Mouse (Mus musculus): Measurements from ENCODE around the gene Gm11555. TPM values are rescaled to one million over a fixed set of nuclear protein-coding genes. Genes with fewer than 3 reads are reported as not detected.
"Not testable (repeated sequence)": the region's sequence is repeated elsewhere in the genome, so short reads cannot be mapped to it uniquely, and the experiment has no call there.

The Gm11555 gene
- polyA plus RNA-seq (2014; fragmentation: Nextera tagmentation; extraction: Ambion mirVana) = not detected in 2 replicates

DNA sequence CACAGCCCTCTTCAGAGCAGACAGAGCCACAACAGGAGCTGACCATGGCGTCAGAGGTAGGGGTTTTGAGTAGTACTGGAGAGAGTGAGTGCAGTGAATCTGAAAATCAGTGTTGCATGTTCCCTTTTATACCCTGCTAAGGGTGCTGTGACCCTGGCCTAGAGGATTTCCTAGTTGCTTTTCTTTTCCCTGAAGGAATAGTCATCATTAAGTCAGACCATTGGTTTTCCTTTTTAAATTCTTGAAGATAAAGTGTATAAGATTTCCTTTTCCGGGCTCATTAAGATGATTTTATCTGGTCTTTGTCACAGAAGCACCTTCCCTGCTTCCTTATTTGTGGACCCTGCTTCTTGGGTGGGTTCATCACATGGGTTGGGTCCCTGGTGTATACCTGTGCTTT lies at the start of gene Gm11555:
Gm11555 (minus strand) TSS at position 101 of the 400 bp plus-strand sequence.
- Histone ChIP-seq H3K36me3 (ENCODE audit: control insufficient read depth, insufficient read depth, low read length) (no peaks in the 10 kb centered on the region), H3K27ac (ENCODE audit: low read depth) (no peak within 1 kb of the TSS), H3K4me2 (ENCODE audit: low read length) (no peak within 1 kb of the TSS), H3K9me3 (ENCODE audit: control insufficient read depth, low read length) (no peaks in the 10 kb centered on the region), H3K4me3 (ENCODE audit: low read depth, low read length) (no peak within 1 kb of the TSS), H3K4me1 (replicated peaks; ENCODE audit: control insufficient read depth, insufficient read depth, low read length) (no peaks in the 10 kb centered on the region), H3K9ac (ENCODE audit: low read length) (no peak within 1 kb of the TSS), H3K27me3 (replicated peaks; ENCODE audit: control insufficient read depth, insufficient read depth, low read length) (no peaks in the 10 kb centered on the region)
- ATAC-seq (replicated peaks; ENCODE audit: low FRiP score, low TSS enrichment, low read depth) (no peak), DNase-seq (ENCODE audit: low spot score) (no peak)
- 84% methylated on average over 2 of the region's 2 CpGs for WGBS

DNA sequence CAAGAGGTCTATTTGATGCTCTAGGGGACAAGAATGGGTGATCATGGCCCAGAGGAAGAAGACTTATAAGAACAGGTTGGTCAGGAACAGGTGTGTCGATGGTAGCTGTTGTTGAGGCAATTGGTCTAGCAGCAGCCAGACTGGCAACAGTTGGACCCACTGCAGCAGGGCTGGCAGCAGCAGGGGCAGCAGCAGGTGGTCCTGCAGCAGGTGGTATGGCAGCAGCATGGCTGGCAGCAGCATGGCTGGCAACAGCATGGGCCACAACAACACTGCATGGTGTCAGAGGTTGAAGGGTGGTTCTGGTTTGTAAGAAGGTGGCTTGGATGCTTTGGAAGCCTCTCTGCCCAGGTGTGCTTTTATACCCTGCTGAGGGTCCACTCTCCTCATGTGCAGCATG lies 40.4 kb upstream of the Gm11555 start, which contains the start of gene Gm14190:
Gm14190 (minus strand) TSS at position 278 of the 400 bp plus-strand sequence.
- H3K27ac ChIP-seq (ENCODE audit: low read depth) = no peak within 1 kb of the TSS
- no peak within 1 kb of the TSS for H3K4me3 ChIP-seq (ENCODE audit: low read depth, low read length)
- DNase-seq (ENCODE audit: low spot score) = no peak
- H3K9me3 ChIP-seq (ENCODE audit: control insufficient read depth, low read length) = no peaks in the 10 kb centered on the region
- no peak within 1 kb of the TSS for H3K9ac ChIP-seq (ENCODE audit: low read length)
- H3K4me2 ChIP-seq (ENCODE audit: low read length) = no peak within 1 kb of the TSS
- no peak for ATAC-seq (replicated peaks; ENCODE audit: low FRiP score, low TSS enrichment, low read depth)
- no peaks in the 10 kb centered on the region for H3K27me3 ChIP-seq (replicated peaks; ENCODE audit: control insufficient read depth, insufficient read depth, low read length)
- no peaks in the 10 kb centered on the region for H3K4me1 ChIP-seq (replicated peaks; ENCODE audit: control insufficient read depth, insufficient read depth, low read length)
- no peaks in the 10 kb centered on the region for H3K36me3 ChIP-seq (ENCODE audit: control insufficient read depth, insufficient read depth, low read length)
- 88% methylated on average over 1 of the region's 1 CpGs for WGBS

DNA sequence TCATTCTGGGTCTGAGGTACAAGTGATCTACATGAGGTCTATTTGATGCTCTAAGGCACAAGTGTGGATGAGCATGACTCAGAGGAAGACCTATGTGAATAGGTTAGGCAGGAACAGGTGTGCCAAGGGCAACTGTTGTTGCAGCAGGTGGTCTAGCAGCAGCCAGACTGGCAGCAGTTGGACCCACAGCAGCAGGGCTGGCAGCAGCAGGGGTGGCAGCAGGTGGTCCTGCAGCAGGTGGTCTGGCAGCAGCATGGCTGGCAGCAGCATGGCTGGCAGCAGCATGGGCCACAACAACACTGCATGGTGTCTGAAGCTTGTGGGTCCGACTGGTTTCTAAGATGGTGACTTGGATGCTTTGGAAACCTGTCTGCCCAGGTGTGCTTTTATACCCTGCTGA lies 35.2 kb upstream of the Gm11555 start:
- H3K4me2 ChIP-seq (ENCODE audit: low read length); H3K36me3 ChIP-seq (ENCODE audit: control insufficient read depth, insufficient read depth, low read length); DNase-seq (ENCODE audit: low spot score); H3K27me3 ChIP-seq (replicated peaks; ENCODE audit: control insufficient read depth, insufficient read depth, low read length); H3K9me3 ChIP-seq (ENCODE audit: control insufficient read depth, low read length); H3K4me3 ChIP-seq (ENCODE audit: low read depth, low read length); H3K4me1 ChIP-seq (replicated peaks; ENCODE audit: control insufficient read depth, insufficient read depth, low read length); H3K27ac ChIP-seq (ENCODE audit: low read depth); H3K9ac ChIP-seq (ENCODE audit: low read length); ATAC-seq (replicated peaks; ENCODE audit: low FRiP score, low TSS enrichment, low read depth): not testable (repeated sequence)
- WGBS = 69% methylated on average over 1 of the region's 1 CpGs

DNA sequence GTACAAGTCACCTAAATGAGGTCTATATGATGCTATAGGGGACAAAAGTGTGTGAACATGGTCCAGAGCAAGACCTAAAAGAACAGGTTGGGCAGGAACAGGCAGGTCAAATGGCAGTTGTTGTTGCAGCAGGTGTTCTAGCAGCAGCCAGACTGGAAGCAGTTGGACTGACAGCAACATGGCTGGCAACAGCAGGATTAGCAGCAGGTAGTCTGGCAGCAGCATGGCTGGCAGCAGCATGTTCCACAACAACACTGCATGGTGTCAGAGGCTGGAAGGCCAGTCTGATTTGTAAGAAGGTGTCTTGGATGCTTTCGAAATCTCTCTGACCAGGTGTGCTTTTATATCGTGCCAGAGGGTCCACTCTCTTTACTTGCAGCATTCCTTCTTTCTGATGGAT lies 33.4 kb upstream of the Gm11555 start:
- no peak overlapping the region for H3K9ac ChIP-seq (ENCODE audit: low read length)
- no peaks in the 10 kb centered on the region for H3K4me1 ChIP-seq (replicated peaks; ENCODE audit: control insufficient read depth, insufficient read depth, low read length)
- H3K9me3 ChIP-seq (ENCODE audit: control insufficient read depth, low read length) = no peaks in the 10 kb centered on the region
- H3K4me3 ChIP-seq (ENCODE audit: low read depth, low read length) = no peak overlapping the region
- ATAC-seq (replicated peaks; ENCODE audit: low FRiP score, low TSS enrichment, low read depth) (no peak), DNase-seq (ENCODE audit: low spot score) (no peak)
- H3K27ac ChIP-seq (ENCODE audit: low read depth) = no peak overlapping the region
- H3K27me3 ChIP-seq (replicated peaks; ENCODE audit: control insufficient read depth, insufficient read depth, low read length) = no peaks in the 10 kb centered on the region
- H3K36me3 ChIP-seq (ENCODE audit: control insufficient read depth, insufficient read depth, low read length) = no peaks in the 10 kb centered on the region
- 86% methylated on average over 2 of the region's 2 CpGs for WGBS
- H3K4me2 ChIP-seq (ENCODE audit: low read length) = no peak overlapping the region

DNA sequence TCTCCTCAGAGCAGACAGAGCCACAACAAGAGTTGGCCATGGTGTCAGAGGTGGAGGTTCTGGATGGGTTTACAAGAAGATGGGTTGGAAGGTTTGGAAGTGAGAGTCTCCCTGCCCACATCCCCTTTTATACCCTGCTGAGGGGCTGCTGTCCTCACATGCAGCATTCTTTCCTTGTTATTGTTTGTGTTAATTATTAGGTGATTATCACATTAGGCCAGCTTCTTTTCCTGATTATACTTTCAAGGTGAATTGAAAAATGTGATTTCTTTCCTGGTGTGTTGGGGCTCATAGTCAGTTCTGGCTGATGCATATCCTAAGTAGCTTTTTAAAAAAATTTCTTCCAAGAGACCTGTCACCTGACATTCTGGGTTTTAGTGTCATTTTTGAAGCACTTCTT lies 15.8 kb upstream of the Gm11555 start, which contains the start of gene Krtap4-6:
Krtap4-6 (minus strand) TSS at position 101 of the 400 bp plus-strand sequence.
- DNase-seq (ENCODE audit: low spot score) = no peak
- Histone ChIP-seq H3K27ac (ENCODE audit: low read depth) (no peak within 1 kb of the TSS), H3K9ac (ENCODE audit: low read length) (no peak within 1 kb of the TSS), H3K4me1 (replicated peaks; ENCODE audit: control insufficient read depth, insufficient read depth, low read length) (no peaks in the 10 kb centered on the region), H3K36me3 (ENCODE audit: control insufficient read depth, insufficient read depth, low read length) (no peaks in the 10 kb centered on the region), H3K4me2 (ENCODE audit: low read length) (no peak within 1 kb of the TSS), H3K27me3 (replicated peaks; ENCODE audit: control insufficient read depth, insufficient read depth, low read length) (no peaks in the 10 kb centered on the region), H3K9me3 (ENCODE audit: control insufficient read depth, low read length) (no peaks in the 10 kb centered on the region), H3K4me3 (ENCODE audit: low read depth, low read length) (no peak within 1 kb of the TSS)
- ATAC-seq (replicated peaks; ENCODE audit: low FRiP score, low TSS enrichment, low read depth) = no peak

DNA sequence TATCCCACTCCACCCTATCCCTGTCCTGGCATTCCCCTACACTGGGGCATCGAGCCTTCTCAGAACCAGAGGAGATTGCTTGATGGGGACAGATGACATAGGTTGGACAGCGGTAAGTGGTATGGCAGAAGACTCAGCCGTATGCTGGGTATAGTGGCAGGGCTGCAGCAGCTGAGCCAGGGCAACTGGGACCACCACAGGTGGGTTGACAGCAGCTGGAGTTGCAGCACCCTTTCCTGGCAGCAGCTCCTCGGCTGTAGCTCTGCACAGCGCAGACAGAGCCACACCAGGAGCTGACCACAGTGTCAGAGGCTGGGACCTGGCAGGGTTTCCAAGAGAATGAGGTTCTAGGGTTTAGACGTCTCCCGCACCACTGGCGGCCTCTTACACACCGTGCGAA lies 12.8 kb upstream of the Gm11555 start:
- Histone ChIP-seq H3K4me3 (ENCODE audit: low read depth, low read length) (no peak overlapping the region), H3K9me3 (ENCODE audit: control insufficient read depth, low read length) (no peaks in the 10 kb centered on the region), H3K36me3 (ENCODE audit: control insufficient read depth, insufficient read depth, low read length) (no peaks in the 10 kb centered on the region), H3K4me2 (ENCODE audit: low read length) (no peak overlapping the region), H3K27ac (ENCODE audit: low read depth) (no peak overlapping the region), H3K4me1 (replicated peaks; ENCODE audit: control insufficient read depth, insufficient read depth, low read length) (no peaks in the 10 kb centered on the region), H3K9ac (ENCODE audit: low read length) (no peak overlapping the region), H3K27me3 (replicated peaks; ENCODE audit: control insufficient read depth, insufficient read depth, low read length) (no peaks in the 10 kb centered on the region)
- no peak for DNase-seq (ENCODE audit: low spot score)
- WGBS = 85% methylated on average over 10 of the region's 10 CpGs
- ATAC-seq (replicated peaks; ENCODE audit: low FRiP score, low TSS enrichment, low read depth) = no peak

DNA sequence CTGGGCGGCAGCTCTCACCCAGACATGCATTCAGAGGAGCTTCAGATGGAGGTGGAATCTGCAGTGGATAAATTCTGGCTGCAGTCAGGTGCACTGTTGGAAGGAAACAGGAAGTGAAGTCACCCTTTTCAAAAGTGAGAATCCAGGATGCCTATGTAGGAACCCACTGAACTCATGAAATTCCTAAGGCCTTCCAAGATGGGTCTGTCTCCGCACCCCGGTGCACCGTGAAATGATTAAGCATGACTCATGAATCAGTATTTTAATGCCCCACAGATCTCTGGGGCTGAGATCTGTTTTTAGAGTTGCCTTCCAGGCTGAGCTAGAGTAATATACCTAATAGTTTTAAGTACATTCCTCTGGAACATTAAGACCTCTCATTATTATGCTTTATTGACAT lies 9.2 kb upstream of the Gm11555 start:
- ATAC-seq (replicated peaks; ENCODE audit: low FRiP score, low TSS enrichment, low read depth) (no peak), DNase-seq (ENCODE audit: low spot score) (no peak)
- 80% methylated on average over 4 of the region's 4 CpGs for WGBS
- no peaks in the 10 kb centered on the region for H3K4me1 ChIP-seq (replicated peaks; ENCODE audit: control insufficient read depth, insufficient read depth, low read length)
- H3K9me3 ChIP-seq (ENCODE audit: control insufficient read depth, low read length) = no peaks in the 10 kb centered on the region
- H3K36me3 ChIP-seq (ENCODE audit: control insufficient read depth, insufficient read depth, low read length) = no peaks in the 10 kb centered on the region
- H3K4me3 ChIP-seq (ENCODE audit: low read depth, low read length) = no peak overlapping the region
- no peak overlapping the region for H3K27ac ChIP-seq (ENCODE audit: low read depth)
- H3K9ac ChIP-seq (ENCODE audit: low read length) = no peak overlapping the region
- H3K27me3 ChIP-seq (replicated peaks; ENCODE audit: control insufficient read depth, insufficient read depth, low read length) = no peaks in the 10 kb centered on the region
- H3K4me2 ChIP-seq (ENCODE audit: low read length) = no peak overlapping the region

DNA sequence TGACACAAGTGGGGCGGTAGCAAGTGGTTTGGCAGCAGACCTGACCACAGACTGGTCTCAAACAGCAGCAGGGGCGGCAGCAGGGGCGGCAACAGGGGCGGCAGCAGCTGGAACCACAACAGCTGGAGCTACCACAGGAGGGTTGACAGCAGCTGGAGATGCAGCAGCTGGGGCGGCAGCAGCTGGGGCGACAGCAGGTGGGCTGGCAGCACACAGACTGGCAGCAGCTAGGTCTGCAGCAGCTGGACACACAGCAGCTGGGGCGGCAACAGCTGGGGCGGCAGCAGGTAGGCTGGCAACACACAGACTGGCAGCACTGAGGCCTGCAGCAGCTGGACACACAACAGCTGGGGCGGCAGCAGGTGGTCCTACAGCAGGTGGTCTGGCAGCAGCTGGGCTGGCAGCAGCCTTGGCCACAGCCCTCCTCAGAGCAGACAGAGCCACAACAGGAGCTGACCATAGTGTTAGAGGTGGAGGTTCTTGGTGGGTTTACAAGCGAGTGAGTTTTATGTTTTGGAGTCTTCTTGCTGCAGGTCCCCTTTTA lies 8.5 kb upstream of the Gm11555 start, which contains the start of gene Gm11563:
Gm11563 (minus strand) TSS at position 494 of the 544 bp plus-strand sequence.
- not testable (repeated sequence) for H3K4me2 ChIP-seq (ENCODE audit: low read length); H3K27me3 ChIP-seq (replicated peaks; ENCODE audit: control insufficient read depth, insufficient read depth, low read length); H3K4me1 ChIP-seq (replicated peaks; ENCODE audit: control insufficient read depth, insufficient read depth, low read length); H3K36me3 ChIP-seq (ENCODE audit: control insufficient read depth, insufficient read depth, low read length); H3K9ac ChIP-seq (ENCODE audit: low read length); DNase-seq (ENCODE audit: low spot score); H3K9me3 ChIP-seq (ENCODE audit: control insufficient read depth, low read length); H3K4me3 ChIP-seq (ENCODE audit: low read depth, low read length); ATAC-seq (replicated peaks; ENCODE audit: low FRiP score, low TSS enrichment, low read depth); H3K27ac ChIP-seq (ENCODE audit: low read depth)
- 58% methylated on average over 10 of the region's 10 CpGs for WGBS

DNA sequence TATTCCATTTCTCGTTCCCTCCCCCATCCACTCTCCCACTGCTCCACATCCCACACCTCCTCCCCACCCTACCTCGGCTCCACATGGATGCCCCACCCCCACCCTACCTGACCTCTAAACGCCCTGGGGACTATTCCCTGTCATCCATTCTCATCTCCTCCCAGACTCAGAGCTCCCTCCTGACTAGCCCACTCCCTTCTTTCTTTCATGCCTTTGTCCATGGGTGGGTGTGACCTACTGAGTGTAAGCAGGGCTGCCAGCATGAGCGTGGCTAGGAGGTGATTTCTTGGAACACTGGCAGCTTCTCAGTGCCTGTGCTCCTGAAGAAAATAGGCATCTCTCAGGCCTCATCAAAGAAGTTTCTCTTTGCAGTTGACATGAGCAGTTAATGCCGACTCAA lies 7.0 kb upstream of the Gm11555 start:
- 41% methylated on average over 5 of the region's 5 CpGs for WGBS
- ATAC-seq (replicated peaks; ENCODE audit: low FRiP score, low TSS enrichment, low read depth) (no peak), DNase-seq (ENCODE audit: low spot score) (no peak)
- Histone ChIP-seq H3K4me3 (ENCODE audit: low read depth, low read length) (no peak overlapping the region), H3K9ac (ENCODE audit: low read length) (no peak overlapping the region), H3K4me2 (ENCODE audit: low read length) (no peak overlapping the region), H3K27me3 (replicated peaks; ENCODE audit: control insufficient read depth, insufficient read depth, low read length) (no peaks in the 10 kb centered on the region), H3K36me3 (ENCODE audit: control insufficient read depth, insufficient read depth, low read length) (no peaks in the 10 kb centered on the region), H3K4me1 (replicated peaks; ENCODE audit: control insufficient read depth, insufficient read depth, low read length) (no peaks in the 10 kb centered on the region), H3K27ac (ENCODE audit: low read depth) (no peak overlapping the region), H3K9me3 (ENCODE audit: control insufficient read depth, low read length) (no peaks in the 10 kb centered on the region)
